Mouse (Mus musculus): ENCODE results near the gene Grin2b. TPM values are rescaled to one million over a fixed set of nuclear protein-coding genes. Genes with fewer than 3 reads are reported as not detected.

Gene Grin2b
- polyA plus RNA-seq, 1 experiment from 2014 or later = 0.53 TPM

- no peaks in the 10 kb centered on the region for H3K4me1 ChIP-seq (replicated peaks)
- ATAC-seq (replicated peaks; ENCODE audit: insufficient number of reproducible peaks, insufficient read depth, low FRiP score, low read depth) = no peak
- H3K4me2 ChIP-seq = no peak overlapping the region
- no peaks in the 10 kb centered on the region for H3K36me3 ChIP-seq
- no peak overlapping the region for H3K4me3 ChIP-seq
- H3K27me3 ChIP-seq = no peaks in the 10 kb centered on the region
- 77% methylated on average over 5 of the region's 5 CpGs for WGBS
- no peak overlapping the region for H3K27ac ChIP-seq
- no peaks in the 10 kb centered on the region for H3K9me3 ChIP-seq (replicated peaks)
- no peak overlapping the region for H3K9ac ChIP-seq
Observed at GRCm38 (mm10) chr6:135944358-135944757, 229.0 kb downstream of the Grin2b start.

DNA sequence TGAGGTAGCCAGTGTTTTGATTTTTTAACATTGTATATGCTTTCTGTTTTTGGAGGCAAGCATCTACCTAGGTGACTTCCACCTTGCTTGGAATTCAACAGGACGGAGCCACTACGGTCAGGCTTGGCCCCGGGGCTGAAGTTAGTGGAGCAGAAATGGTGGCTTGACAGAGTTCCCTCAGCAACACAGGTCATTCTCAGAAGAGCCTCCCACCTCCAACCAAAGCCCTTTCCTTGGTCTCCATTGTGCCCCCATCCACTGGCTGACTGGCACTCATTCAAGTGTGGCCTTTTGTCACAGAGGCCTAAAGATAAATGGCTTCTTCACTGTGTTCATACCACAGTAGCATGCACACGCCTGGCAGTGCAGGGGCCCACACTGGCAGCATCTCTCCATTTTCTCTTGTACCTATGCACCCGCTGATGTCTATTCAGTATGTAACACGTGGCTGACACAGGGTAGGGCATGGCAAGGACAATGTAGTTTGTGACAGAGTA, 230.1 kb downstream of the Grin2b start:
- ATAC-seq (replicated peaks; ENCODE audit: insufficient number of reproducible peaks, insufficient read depth, low FRiP score, low read depth) = no peak
- H3K9ac ChIP-seq = no peak overlapping the region
- no peak overlapping the region for H3K4me3 ChIP-seq
- 82% methylated on average over 6 of the region's 6 CpGs for whole genome bisulfite sequencing
- H3K9me3 ChIP-seq (replicated peaks) = no peaks in the 10 kb centered on the region
- no peaks in the 10 kb centered on the region for H3K36me3 ChIP-seq
- no peaks in the 10 kb centered on the region for H3K4me1 ChIP-seq (replicated peaks)
- H3K4me2 ChIP-seq = no peak overlapping the region
- H3K27ac ChIP-seq = no peak overlapping the region
- H3K27me3 ChIP-seq = no peaks in the 10 kb centered on the region

DNA sequence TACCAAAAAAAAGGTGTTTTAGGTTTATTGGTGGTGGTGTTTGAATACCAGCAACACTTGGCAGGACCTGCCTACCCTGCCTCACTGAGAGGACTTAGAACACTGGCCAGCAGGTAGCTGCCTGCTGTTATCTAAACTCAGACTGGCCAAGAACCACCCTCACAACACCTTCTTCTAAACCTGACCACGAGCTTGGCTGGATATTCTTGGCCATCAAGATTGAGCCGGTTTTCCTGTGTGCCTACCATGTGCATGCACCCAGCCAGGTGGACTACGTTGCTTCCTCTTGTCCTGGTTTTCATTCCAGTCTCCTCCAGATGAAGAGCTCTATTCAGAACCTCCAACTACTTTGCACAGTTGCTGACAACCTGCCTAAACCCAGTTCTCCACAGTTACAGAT, 240.4 kb downstream of the Grin2b start:
- Histone ChIP-seq H3K27me3 (no peaks in the 10 kb centered on the region), H3K9me3 (replicated peaks) (no peaks in the 10 kb centered on the region), H3K27ac (no peak overlapping the region), H3K36me3 (no peaks in the 10 kb centered on the region), H3K4me1 (replicated peaks) (no peaks in the 10 kb centered on the region), H3K9ac (no peak overlapping the region), H3K4me2 (no peak overlapping the region), H3K4me3 (no peak overlapping the region)
- ATAC-seq (replicated peaks; ENCODE audit: insufficient number of reproducible peaks, insufficient read depth, low FRiP score, low read depth) = no peak
- 78% methylated on average over 3 of the region's 3 CpGs for WGBS

- ATAC-seq (replicated peaks; ENCODE audit: insufficient number of reproducible peaks, insufficient read depth, low FRiP score, low read depth) = no peak
- WGBS = 68% methylated on average over 6 of the region's 6 CpGs
- Histone ChIP-seq H3K4me1 (replicated peaks) (no peaks in the 10 kb centered on the region), H3K9me3 (replicated peaks) (no peaks in the 10 kb centered on the region), H3K9ac (no peak overlapping the region), H3K36me3 (no peaks in the 10 kb centered on the region), H3K4me3 (no peak overlapping the region), H3K4me2 (no peak overlapping the region), H3K27ac (no peak overlapping the region), H3K27me3 (no peaks in the 10 kb centered on the region)
Observed at GRCm38 (mm10) chr6:135932400-135932920, 240.9 kb downstream of the Grin2b start.

DNA sequence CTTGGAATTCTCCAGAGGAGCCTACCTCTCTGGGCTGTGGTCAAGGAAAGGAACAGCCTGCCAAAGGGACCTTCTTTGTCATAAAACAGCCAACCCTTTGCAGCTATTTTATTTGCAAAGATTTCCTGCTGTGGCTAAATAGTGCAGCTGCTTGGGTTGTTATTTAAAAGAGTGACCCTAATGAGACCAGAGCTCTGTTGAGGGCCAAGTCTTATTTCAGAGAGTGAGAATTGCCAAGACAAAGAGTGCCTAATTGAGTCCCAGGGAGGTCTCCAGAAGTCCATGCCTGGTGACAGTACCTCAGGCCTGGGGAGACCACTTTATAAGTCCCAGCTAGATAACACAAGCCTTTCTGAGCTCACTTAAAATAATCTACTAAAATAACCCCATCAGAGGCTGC, 255.6 kb downstream of the Grin2b start:
- no peaks in the 10 kb centered on the region for H3K36me3 ChIP-seq
- no peaks in the 10 kb centered on the region for H3K27me3 ChIP-seq
- no peak overlapping the region for H3K4me2 ChIP-seq
- no peak overlapping the region for H3K27ac ChIP-seq
- no peaks in the 10 kb centered on the region for H3K4me1 ChIP-seq (replicated peaks)
- no peak overlapping the region for H3K9ac ChIP-seq
- no peaks in the 10 kb centered on the region for H3K9me3 ChIP-seq (replicated peaks)
- no peak for ATAC-seq (replicated peaks; ENCODE audit: insufficient number of reproducible peaks, insufficient read depth, low FRiP score, low read depth)
- H3K4me3 ChIP-seq = no peak overlapping the region

- Histone ChIP-seq H3K9ac (no peak overlapping the region), H3K4me2 (no peak overlapping the region), H3K27ac (no peak overlapping the region), H3K9me3 (replicated peaks) (no peaks in the 10 kb centered on the region), H3K4me1 (replicated peaks) (no peaks in the 10 kb centered on the region), H3K4me3 (no peak overlapping the region), H3K27me3 (no peaks in the 10 kb centered on the region), H3K36me3 (no peaks in the 10 kb centered on the region)
- ATAC-seq (replicated peaks; ENCODE audit: insufficient number of reproducible peaks, insufficient read depth, low FRiP score, low read depth) = no peak
- WGBS = 87% methylated on average over 5 of the region's 5 CpGs
Observed at GRCm38 (mm10) chr6:135914608-135915007, 258.7 kb downstream of the Grin2b start.

GRCm38 (mm10) chr6:135912114-135912513, 261.2 kb downstream of the Grin2b start:
- H3K9me3 ChIP-seq (replicated peaks) = no peaks in the 10 kb centered on the region
- H3K27me3 ChIP-seq = peaks cover 6% of the 10 kb centered on the region; the same call in 1 of the 2 replicates
- no peak overlapping the region for H3K27ac ChIP-seq
- H3K36me3 ChIP-seq = no peaks in the 10 kb centered on the region
- H3K4me2 ChIP-seq = no peak overlapping the region
- no peak overlapping the region for H3K4me3 ChIP-seq
- ATAC-seq (replicated peaks; ENCODE audit: insufficient number of reproducible peaks, insufficient read depth, low FRiP score, low read depth) = no peak
- no peak overlapping the region for H3K9ac ChIP-seq
- peaks cover 10% of the 10 kb centered on the region for H3K4me1 ChIP-seq (replicated peaks)
- WGBS = 71% methylated on average over 3 of the region's 3 CpGs

DNA sequence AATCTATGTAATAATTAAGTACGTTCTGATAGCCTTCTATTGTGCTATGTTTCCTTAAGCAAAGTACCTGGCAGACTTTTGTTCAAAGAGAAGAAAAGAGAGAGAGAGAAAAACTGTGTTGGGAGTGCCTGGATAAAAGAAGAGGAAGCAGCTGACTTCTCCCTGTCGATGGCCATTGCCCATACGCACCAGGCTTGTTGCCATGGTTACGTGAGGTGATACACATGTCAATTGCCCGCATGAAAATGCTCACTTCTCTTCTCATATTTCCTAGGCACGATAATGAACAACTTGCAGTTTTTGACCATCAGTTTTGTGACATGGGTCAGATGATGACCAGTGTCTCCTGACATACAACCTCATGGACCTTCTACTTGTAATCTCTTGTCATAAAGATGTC, 262.2 kb downstream of the Grin2b start:
- Histone ChIP-seq H3K4me2 (no peak overlapping the region), H3K4me3 (no peak overlapping the region), H3K27ac (no peak overlapping the region), H3K36me3 (no peaks in the 10 kb centered on the region), H3K27me3 (peaks cover 6% of the 10 kb centered on the region; the same call in 1 of the 2 replicates), H3K9me3 (replicated peaks) (no peaks in the 10 kb centered on the region), H3K4me1 (replicated peaks) (peaks cover 10% of the 10 kb centered on the region), H3K9ac (no peak overlapping the region)
- ATAC-seq (replicated peaks; ENCODE audit: insufficient number of reproducible peaks, insufficient read depth, low FRiP score, low read depth) = no peak
- WGBS = 78% methylated on average over 6 of the region's 6 CpGs

- 22% methylated on average over 20 of the region's 20 CpGs for WGBS
- 0 out of 2 replicates have a peak, but pooled peaks have one; percentile 27 for ATAC-seq (replicated peaks; ENCODE audit: insufficient number of reproducible peaks, insufficient read depth, low FRiP score, low read depth)
- Histone ChIP-seq H3K36me3 (no peaks in the 10 kb centered on the region), H3K4me1 (replicated peaks) (peaks cover 10% of the 10 kb centered on the region), H3K27me3 (peaks cover 19% of the 10 kb centered on the region; the same call in 1 of the 2 replicates), H3K4me2 (0 out of 2 replicates have a peak overlapping the region, but pooled peaks have one; percentile 18), H3K4me3 (no peak overlapping the region), H3K27ac (no peak overlapping the region), H3K9me3 (replicated peaks) (no peaks in the 10 kb centered on the region), H3K9ac (no peak overlapping the region)
Observed at GRCm38 (mm10) chr6:135907540-135908320, 265.6 kb downstream of the Grin2b start.

DNA sequence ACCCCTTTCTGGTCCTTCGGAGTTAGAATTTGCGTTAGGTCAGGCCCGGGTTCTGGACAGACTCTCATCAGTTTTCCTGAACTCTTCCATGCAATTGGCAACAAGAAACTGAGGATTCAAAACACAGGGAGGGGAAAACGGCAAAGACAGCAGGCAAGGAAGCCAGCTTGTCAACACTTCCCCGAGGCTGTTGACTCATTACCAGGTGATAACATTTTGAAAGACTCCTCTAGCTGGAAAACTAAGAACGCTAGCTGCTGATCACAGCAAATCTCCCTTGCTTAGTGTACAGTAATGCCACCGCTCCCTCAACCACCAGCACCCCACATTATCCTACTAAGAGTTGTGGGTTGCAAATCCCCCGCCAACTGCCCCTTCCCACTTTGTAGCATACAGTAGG, 266.2 kb downstream of the Grin2b start:
- Histone ChIP-seq H3K36me3 (no peaks in the 10 kb centered on the region), H3K9ac (no peak overlapping the region), H3K27me3 (peaks cover 19% of the 10 kb centered on the region; the same call in 1 of the 2 replicates), H3K27ac (no peak overlapping the region), H3K4me1 (replicated peaks) (peaks cover 10% of the 10 kb centered on the region), H3K9me3 (replicated peaks) (no peaks in the 10 kb centered on the region), H3K4me2 (0 out of 2 replicates have a peak overlapping the region, but pooled peaks have one; percentile 18), H3K4me3 (no peak overlapping the region)
- no peak for ATAC-seq (replicated peaks; ENCODE audit: insufficient number of reproducible peaks, insufficient read depth, low FRiP score, low read depth)
- 42% methylated on average over 8 of the region's 8 CpGs for WGBS

DNA sequence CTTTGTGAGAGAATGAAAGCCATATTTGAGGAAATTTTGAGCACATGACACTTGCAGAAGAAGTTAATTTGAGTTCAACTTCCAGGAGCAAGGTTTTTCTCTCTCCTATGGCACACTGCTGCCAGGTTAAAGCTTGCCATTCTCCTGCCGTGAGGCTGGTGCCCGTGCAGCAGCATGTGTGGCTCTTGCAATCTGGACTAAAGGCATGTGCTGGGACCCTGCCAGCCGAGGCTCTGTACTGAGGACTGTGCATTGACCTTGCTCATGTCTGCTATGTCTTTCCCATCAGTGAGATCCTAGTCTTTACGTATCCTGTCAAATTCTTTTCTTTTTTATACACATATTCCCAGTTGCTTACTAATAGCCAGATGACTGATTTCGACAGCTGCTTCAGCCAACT, 268.9 kb downstream of the Grin2b start:
- H3K4me2 ChIP-seq = no peak overlapping the region
- no peak overlapping the region for H3K4me3 ChIP-seq
- no peak for ATAC-seq (replicated peaks; ENCODE audit: insufficient number of reproducible peaks, insufficient read depth, low FRiP score, low read depth)
- WGBS = 54% methylated on average over 5 of the region's 5 CpGs
- peaks cover 19% of the 10 kb centered on the region; the same call in 1 of the 2 replicates for H3K27me3 ChIP-seq
- no peaks in the 10 kb centered on the region for H3K36me3 ChIP-seq
- no peak overlapping the region for H3K27ac ChIP-seq
- H3K9ac ChIP-seq = no peak overlapping the region
- no peaks in the 10 kb centered on the region for H3K9me3 ChIP-seq (replicated peaks)
- H3K4me1 ChIP-seq (replicated peaks) = peaks cover 10% of the 10 kb centered on the region
